Mouse (Mus musculus) gastrocnemius, postnatal 4 days (tissue): ENCODE data around the gene Cxcl17. TPM values are rescaled to one million over a fixed set of nuclear protein-coding genes. Genes with fewer than 3 reads are reported as not detected.
"Not testable (repeated sequence)": the region's sequence is repeated elsewhere in the genome, so short reads cannot be mapped to it uniquely, and the experiment has no call there.

Experiments
- DNase-seq, 2 experiments: peaks; one replicate each; pipeline ENCODE4 v3.0.0; 2021 to 2022; ENCODE audit warnings: low spot score in 2 of 2, mixed read lengths in 2 of 2
- long read RNA-seq, 2 experiments: library from polyadenylated mRNA; stranded (forward); transcript quantifications; one replicate each; pipeline ENCODE4 v2.0.0; 2021
- total RNA-seq, 2 experiments: library from RNA; stranded (reverse); gene quantifications; 2 replicates each; pipeline ENCODE4 v1.2.3; 2021

Gene Cxcl17
- total RNA-seq: not detected
- long read RNA-seq, experiment 1: 0 reads
- long read RNA-seq, experiment 2, partial matches to known transcripts: 0 of 2 reads
- long read RNA-seq, experiment 2, other reads (novel, unspliced or antisense): 2 of 2 reads

- no peak for DNase-seq
Measured at GRCm38 (mm10) chr7:25412833-25413441, at the start of gene Cxcl17. Gene Cxcl17, minus strand, starts transcription at chr7:25412886.

DNA sequence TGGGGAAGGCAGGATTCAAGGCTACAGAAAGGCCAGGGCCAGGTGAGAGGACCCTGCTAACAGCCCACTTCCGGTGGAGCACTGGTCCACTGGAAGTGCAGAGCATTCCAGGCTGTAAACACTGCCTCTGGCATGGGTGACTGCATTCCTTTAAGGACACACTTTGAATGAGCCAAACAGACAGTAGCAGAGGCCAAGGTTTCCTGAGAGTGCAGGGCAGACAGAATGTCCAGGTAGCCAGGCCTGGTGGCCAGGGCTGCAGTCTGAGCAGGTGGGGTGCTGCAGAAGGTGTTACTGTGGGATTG lies 49.3 kb upstream of the Cxcl17 start:
- DNase-seq: not testable (repeated sequence)

DNA sequence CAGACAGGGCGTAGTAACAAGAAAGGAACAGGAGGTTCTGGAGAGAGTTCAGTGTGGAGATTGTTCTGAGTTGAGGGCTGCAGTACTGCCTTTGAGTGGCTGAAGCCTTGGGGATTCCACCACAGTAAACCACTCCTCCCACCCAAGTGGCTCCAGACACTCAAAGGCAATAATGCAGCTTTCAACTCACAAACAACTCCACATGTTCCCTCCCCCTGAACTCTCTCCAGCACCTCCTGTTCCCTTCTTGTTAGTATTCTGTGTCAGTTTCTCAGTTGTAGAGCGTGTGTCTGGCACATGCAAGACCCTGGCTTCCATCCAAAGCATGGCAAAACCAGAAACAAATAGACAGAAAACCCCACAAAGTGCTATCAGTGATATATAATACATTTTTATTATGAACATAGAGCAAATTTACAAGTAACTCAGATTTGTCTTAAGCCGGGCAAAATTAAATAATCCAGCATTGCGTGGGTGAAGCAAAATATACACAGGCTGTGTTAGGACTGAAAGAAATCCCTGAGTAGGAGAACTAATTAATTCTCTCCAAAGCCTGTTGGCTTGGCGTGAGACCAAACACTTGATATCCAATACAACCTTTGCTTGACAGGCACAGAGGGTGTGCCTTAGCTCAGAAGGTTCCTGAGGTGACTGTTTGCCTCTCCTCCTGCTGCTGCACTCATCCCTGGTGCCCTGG lies 48.8 kb upstream of the Cxcl17 start:
- not testable (repeated sequence) for DNase-seq

DNA sequence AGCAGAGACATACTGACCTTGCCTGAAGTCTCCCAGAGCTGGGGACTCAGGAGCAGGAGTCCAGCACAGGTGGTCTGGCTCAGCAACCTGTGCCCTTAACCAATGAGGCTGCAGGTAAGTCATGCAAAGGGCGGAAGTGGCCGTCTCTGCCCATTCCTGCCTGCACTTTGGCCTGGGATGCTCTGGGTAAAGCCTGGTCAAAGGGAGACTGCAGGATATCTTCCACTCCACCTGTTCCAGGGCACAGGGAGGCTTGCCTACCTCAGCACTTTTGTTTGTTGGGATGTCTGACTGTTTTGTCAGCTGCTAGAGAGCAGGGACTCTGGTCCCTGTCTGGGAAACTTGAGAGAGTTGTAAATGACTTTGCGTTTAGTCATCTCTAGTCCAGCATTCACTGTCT lies 39.4 kb upstream of the Cxcl17 start:
- no peak for DNase-seq

DNA sequence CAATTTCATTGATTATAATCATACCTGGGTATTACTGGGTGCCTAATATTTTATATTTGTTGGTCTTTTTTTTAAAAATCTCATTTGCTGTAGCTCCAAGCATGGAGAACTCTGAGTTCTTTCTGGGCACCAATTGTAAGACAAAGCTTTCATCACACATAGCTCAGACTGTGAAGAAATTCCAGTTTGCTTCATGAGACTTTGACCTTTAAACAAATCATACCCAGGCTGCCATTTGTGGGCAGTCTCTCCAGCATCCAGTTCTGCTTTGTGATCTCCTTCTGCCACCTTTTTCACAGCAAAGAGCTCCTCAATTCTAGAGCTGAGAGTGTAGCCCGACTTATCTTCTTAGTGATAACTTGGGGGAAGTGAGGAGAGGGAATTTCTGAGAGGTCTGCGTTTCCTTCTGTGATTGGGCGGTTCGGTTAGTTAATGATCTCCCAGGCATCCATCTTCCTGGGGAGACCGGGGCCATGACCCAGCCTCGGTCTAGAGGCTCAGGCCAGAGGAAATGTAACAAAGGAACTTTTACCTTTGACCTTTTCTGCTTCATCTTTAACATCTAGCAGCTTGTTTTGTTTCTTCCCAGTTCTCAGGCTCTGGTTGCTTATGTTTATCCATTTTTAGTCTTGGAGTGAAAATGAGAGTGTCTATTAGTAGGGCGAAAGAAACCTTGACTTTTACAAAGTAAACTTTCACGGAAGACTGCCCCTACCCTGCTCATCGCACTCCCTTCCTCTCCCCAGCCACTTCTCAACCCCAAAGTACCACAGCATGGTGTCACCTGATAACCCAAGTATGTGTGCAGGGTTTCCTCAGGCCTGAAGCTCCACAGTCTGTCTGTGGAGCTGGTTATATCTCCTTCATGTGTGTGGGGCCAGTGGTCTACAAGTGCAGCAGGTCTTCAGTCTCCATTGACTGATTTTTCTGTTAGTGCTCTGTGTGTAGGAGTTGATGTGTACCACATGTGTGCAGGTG lies 37.5 kb upstream of the Cxcl17 start:
- no peak for DNase-seq

DNA sequence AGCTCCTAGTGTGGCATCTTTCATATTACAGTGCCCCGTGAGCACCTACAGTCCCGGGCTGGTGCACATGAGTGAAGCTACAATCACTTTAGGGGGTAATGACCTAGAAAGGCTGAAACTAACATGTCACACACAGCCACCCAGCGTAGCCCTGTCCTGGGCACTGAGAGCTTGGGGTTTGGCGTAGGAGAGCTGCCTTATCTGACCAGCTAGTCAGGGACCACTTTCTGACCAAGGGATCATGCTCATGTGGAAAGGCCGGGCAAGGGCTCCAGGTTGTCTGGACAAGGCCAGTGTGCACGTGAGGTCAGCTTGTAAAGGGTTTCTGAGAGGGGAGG lies 28.1 kb upstream of the Cxcl17 start:
- no peak for DNase-seq

GRCm38 (mm10) chr7:25439978-25440815 lies 27.5 kb upstream of the Cxcl17 start:
- DNase-seq: no peak

GRCm38 (mm10) chr7:25439124-25439822 lies 26.6 kb upstream of the Cxcl17 start:
- DNase-seq: no peak

- DNase-seq: no peak
Measured at GRCm38 (mm10) chr7:25436704-25437103, 24.0 kb upstream of the Cxcl17 start.

DNA sequence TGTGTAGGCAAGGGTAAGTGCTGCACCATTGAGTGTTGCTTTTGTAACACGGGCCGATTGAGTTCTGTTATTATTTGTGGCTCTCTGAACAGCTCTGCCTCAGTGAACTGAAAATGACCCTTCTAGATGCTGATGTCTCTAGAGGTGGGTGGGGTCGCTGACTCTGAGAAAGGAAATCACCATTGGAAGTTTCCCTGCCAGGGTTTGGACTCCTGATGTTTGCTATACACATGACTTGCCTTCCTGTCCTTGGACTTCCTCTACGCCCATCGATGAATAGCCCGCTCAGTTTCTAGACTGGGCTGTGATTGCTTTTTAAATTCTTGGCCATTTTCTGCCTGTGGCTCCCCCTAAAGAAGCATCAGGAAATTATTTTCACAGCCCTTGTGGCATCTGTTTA lies 23.5 kb upstream of the Cxcl17 start:
- no peak for DNase-seq

GRCm38 (mm10) chr7:25435546-25435851 lies 22.8 kb upstream of the Cxcl17 start:
- no peak for DNase-seq

- DNase-seq: no peak
Measured at GRCm38 (mm10) chr7:25434654-25435545, 22.2 kb upstream of the Cxcl17 start.

GRCm38 (mm10) chr7:25433781-25434560 lies 21.3 kb upstream of the Cxcl17 start:
- DNase-seq: no peak

DNA sequence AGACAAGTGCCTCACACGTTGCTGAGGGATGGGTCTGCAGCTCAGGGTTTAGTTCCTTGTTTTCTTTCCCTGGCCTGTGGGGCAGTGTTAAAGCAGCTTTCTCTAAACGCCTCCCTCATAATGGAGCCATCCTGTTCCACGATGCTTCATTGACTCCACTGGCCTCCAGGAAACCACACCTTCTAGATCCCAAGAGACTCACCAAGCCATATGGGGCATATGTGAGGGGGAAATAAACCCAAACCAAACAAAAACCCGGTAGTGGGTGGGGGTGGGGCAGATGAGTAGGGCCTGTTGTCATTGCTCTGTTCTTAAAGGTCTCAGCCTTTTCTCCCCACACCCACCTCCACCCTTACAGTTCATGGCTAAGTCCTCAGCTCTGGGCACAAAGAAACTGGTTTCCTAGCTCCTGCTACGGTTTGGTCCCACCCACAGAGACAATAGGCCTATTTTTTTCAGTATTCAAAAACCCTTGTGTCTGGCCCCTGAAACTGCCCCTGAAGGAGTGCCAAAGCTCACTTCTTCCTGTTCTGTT lies 20.4 kb upstream of the Cxcl17 start:
- no peak for DNase-seq

GRCm38 (mm10) chr7:25432381-25432780 lies 19.7 kb upstream of the Cxcl17 start:
- no peak for DNase-seq

GRCm38 (mm10) chr7:25429886-25430784 lies 17.4 kb upstream of the Cxcl17 start:
- no peak for DNase-seq

DNA sequence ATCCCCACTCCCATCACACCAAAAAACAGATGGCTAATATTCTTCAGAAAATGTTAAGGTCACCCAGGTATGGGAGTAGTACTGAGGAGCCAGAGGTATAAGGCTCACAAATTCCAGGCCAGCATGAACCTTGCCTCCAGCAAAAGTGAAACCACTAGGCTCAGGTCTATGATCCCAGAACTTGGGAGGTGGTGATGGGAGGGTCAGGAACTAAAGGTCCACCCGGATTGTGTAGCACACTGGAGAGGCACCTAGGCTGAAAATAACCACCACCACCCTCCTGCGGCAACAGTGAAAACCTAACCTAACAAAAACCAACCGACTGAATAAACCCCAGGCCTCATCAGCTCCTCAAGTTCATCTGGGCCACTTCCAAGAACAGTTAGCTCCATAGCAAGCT lies 15.6 kb upstream of the Cxcl17 start:
- no peak for DNase-seq
